Mouse (Mus musculus) limb, embryonic 13.5 days (tissue): Measurements from ENCODE around the gene Zfand3. TPM values are rescaled to one million over a fixed set of nuclear protein-coding genes. Genes with fewer than 3 reads are reported as not detected.
A peak's percentile ranks its signal among the peaks of the same experiment; 100 is the strongest.

Experiments used
- ATAC-seq: fragments of 200-750 bp; cut with Nextera tagmentation; 2 replicates; pipeline ENCODE4 v1.8.0; 2017; ENCODE audit warnings: low read depth, moderate number of reproducible peaks, moderate TSS enrichment; ENCODE audit not compliant: low FRiP score
- H3K27ac ChIP-seq: fragments of 300-500 bp; sonication (generic); 2 replicates; pipeline ENCODE4 v1.5.1; 2015; ENCODE audit warnings: inconsistent platforms, mild to moderate bottlenecking, moderate library complexity
- H3K27me3 ChIP-seq: fragments of 300-500 bp; sonication (generic); 2 replicates; pipeline ENCODE4 v1.6.1; 2015; ENCODE audit warnings: mild to moderate bottlenecking, inconsistent platforms
- H3K36me3 ChIP-seq: fragments of 300-500 bp; sonication (generic); 2 replicates; pipeline ENCODE4 v1.6.1; 2015; ENCODE audit warnings: inconsistent platforms, mild to moderate bottlenecking, moderate library complexity
- H3K4me1 ChIP-seq: fragments of 300-500 bp; sonication (generic); 2 replicates; pipeline ENCODE4 v1.6.1; 2015; ENCODE audit warnings: inconsistent platforms
- H3K4me2 ChIP-seq: fragments of 300-500 bp; sonication (generic); replicated peaks from 2 replicates; pipeline ENCODE4 v1.6.1; 2015; ENCODE audit warnings: inconsistent platforms, mild to moderate bottlenecking, moderate library complexity
- H3K4me3 ChIP-seq: fragments of 300-500 bp; sonication (generic); 2 replicates; pipeline ENCODE4 v1.5.1; 2015; ENCODE audit warnings: moderate library complexity, mild to moderate bottlenecking, inconsistent platforms
- H3K9ac ChIP-seq: fragments of 300-500 bp; sonication (generic); 2 replicates; pipeline ENCODE4 v1.6.1; 2015; ENCODE audit warnings: mild to moderate bottlenecking, inconsistent platforms
- H3K9me3 ChIP-seq: fragments of 300-500 bp; sonication (generic); 2 replicates; pipeline ENCODE4 v1.6.1; 2016; ENCODE audit warnings: inconsistent platforms
- WGBS: fragments of 180-500 bp; shearing (Covaris S2); methylation state at CpG from one replicate; pipeline ENCODE4 v1.1.7; 2015; 5-methylcytosine and 5-hydroxymethylcytosine counted together
- polyA plus RNA-seq: library from polyadenylated mRNA; unstranded; fragments of >200 nt; fragmentation: Nextera tagmentation; extraction: Ambion mirVana; gene quantifications from 2 replicates; pipeline ENCODE4 v1.2.1, GENCODE M21; 2015

The Zfand3 gene
- polyA plus RNA-seq, 1 experiment from 2014 or later: 63.0 TPM

DNA sequence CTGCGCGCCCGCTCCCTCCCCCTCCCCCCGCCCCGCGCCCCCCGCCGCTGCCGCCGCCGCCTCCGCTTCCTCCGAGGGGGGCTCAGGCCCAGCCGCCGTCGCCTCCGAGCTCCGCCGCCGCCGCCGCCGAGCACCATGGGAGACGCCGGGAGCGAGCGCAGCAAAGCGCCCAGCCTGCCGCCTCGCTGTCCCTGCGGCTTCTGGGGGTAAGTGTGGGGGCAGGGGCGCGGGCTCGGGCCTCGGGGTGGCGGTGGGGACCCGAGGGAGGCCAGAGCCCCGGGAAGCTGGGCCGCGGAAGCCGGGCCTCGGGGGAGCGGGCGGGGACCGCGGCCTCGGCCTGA is 540 bp downstream of the Zfand3 start:
- peaks cover 43% of the 10 kb centered on the region for H3K4me1 ChIP-seq
- ATAC-seq: no peak; the same call in 1 of the 2 replicates

DNA sequence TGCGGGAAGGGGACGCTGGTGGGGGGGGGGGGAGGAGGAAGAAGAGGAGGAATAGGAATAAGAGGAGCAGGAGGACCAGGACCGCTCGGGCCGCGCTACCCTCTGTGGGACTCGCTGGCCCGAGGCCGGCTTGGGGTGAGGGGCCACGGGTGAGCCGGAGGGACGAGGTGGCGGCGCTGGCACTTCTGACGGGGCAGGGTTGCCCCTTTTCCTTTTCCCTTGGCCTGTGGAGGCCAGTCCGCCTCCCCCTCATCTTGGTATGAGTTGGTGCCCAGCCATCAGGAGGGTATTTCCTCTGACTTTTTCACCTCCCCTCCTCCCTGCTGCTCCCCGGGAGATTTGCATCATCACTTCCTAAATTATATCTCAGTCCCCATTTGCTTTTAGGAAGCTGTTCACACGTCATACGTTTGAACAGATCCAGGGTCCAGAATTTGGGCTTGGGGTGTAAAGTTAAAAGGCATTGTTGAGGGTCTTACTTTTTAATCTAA is 963 bp downstream of the Zfand3 start:
- Histone ChIP-seq H3K27ac (peak overlapping the region; percentile 99), H3K4me1 (peaks cover 46% of the 10 kb centered on the region), H3K4me3 (peak overlapping the region; percentile 90), H3K36me3 (peaks cover 4% of the 10 kb centered on the region; the same call in 1 of the 2 replicates), H3K9me3 (no peaks in the 10 kb centered on the region), H3K27me3 (no peaks in the 10 kb centered on the region), H3K4me2 (peak overlapping the region; percentile 79), H3K9ac (peak overlapping the region; percentile 96)
- ATAC-seq: peak; percentile 34; the same call in 1 of the 2 replicates
- WGBS: 0% methylated on average over 13 of the region's 19 CpGs

More for the DNA sequence above, 540 bp downstream of the Zfand3 start:
- Histone ChIP-seq H3K36me3 (peaks cover 4% of the 10 kb centered on the region; the same call in 1 of the 2 replicates), H3K9ac (peak overlapping the region; percentile 96), H3K27ac (peak overlapping the region; percentile 99), H3K4me2 (peak overlapping the region; percentile 79), H3K27me3 (no peaks in the 10 kb centered on the region), H3K4me3 (peak overlapping the region; percentile 90), H3K9me3 (no peaks in the 10 kb centered on the region)
- WGBS: 2% methylated on average over 20 of the region's 47 CpGs

DNA sequence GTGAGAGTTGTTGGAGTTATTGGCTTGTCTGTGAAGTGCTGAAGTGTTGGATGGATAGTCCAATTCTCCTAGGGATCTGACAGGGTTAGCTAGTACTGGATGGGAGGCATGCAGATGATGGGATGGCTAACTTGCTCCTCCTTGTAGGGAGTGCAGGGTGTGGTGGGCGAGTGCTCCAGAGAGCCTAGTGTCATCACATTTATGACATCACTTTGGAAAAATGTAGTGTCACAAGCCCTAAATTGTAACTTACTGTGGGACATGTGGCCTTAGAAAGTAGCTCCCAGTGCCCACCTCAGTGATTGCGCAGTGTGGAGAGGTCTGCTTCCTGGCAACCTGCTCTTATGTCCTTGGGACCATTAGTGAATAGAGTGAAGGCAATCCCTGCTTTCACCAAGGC is 2.3 kb downstream of the Zfand3 start:
- Histone ChIP-seq H3K4me2 (peak overlapping the region; percentile 79), H3K9ac (peak overlapping the region; percentile 26; the same call in 1 of the 2 replicates), H3K4me3 (peak overlapping the region; percentile 18), H3K36me3 (peaks cover 4% of the 10 kb centered on the region; the same call in 1 of the 2 replicates), H3K27me3 (no peaks in the 10 kb centered on the region), H3K4me1 (peaks cover 46% of the 10 kb centered on the region), H3K9me3 (no peaks in the 10 kb centered on the region), H3K27ac (no peak overlapping the region)
- no peak for ATAC-seq
- 82% methylated on average over 2 of the region's 2 CpGs for WGBS

DNA sequence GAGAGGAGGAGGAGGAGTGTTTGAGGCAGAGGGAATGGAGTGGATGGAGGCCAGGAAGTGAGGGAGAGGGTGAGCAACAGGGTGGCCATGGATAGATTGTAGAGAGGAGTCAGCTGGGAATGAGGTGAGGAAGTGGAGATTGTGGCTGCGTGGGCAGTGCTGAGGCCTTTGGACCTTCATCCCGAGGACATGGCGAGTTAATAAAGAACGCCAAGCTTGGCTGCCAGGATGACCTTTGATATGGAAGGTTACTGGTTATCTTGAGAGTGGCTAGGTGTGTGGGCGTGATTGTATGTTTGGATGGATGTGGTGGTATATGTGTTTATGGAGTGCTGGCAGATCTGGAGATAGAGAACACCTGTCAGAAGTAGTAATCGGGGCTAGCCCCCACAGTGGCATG is 3.4 kb downstream of the Zfand3 start:
- Histone ChIP-seq H3K4me2 (peak overlapping the region; percentile 79), H3K27me3 (no peaks in the 10 kb centered on the region), H3K27ac (no peak overlapping the region), H3K36me3 (peaks cover 9% of the 10 kb centered on the region; the same call in 1 of the 2 replicates), H3K4me1 (peaks cover 46% of the 10 kb centered on the region), H3K9me3 (no peaks in the 10 kb centered on the region), H3K9ac (no peak overlapping the region), H3K4me3 (peak overlapping the region; percentile 2; the same call in 1 of the 2 replicates)
- no peak for ATAC-seq
- WGBS: 87% methylated on average over 6 of the region's 6 CpGs

DNA sequence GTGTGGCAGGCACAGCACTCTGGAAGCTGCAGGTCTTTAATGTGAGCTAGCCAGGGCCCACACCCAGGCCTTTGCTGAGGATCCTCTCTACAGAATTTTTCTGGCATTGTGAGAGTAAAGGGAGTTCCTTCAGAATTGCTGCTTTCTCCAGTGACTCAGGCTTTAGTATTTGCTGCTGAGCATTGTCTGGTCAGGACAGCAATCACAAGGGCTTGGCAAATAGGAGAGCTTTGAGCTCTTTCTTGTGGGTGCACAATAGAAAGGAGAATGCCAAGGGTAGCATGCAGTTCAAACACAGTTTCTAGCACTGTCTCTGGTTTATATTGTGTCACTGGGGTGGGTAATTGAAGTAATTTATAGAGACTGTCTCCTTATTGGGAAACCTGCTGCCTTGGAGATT is 3.9 kb downstream of the Zfand3 start:
- no peak overlapping the region for H3K9ac ChIP-seq

DNA sequence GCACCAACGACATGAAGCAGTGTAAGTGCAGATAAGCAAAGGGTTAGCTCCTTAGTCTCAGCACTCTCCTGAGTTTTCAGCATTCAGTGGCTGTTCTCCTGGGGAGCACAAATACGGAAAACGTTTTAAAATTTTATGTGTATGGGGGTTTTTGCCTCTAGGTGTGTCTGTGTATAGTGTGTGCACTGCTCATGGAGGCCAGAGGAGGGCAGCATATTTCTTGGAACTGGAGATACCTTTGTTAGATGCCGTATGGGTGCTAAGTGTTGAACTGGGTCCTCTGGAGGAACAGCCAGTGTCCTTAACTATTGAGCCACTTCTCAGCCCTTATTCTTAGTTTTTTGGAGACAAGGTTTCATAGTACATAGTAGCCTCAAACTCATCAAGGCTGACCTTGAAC is 10.1 kb downstream of the Zfand3 start:
- Histone ChIP-seq H3K4me1 (peaks cover 21% of the 10 kb centered on the region), H3K27ac (no peak overlapping the region), H3K9me3 (no peaks in the 10 kb centered on the region; the same call in 1 of the 2 replicates), H3K36me3 (peaks cover 11% of the 10 kb centered on the region; the same call in 1 of the 2 replicates), H3K9ac (no peak overlapping the region), H3K27me3 (no peaks in the 10 kb centered on the region), H3K4me2 (no peak overlapping the region), H3K4me3 (no peak overlapping the region)
- 95% methylated on average over 4 of the region's 4 CpGs for WGBS
- no peak for ATAC-seq

More for the DNA sequence above, 3.9 kb downstream of the Zfand3 start:
- H3K4me3 ChIP-seq: no peak overlapping the region
- no peak overlapping the region for H3K27ac ChIP-seq
- peaks cover 9% of the 10 kb centered on the region; the same call in 1 of the 2 replicates for H3K36me3 ChIP-seq
- H3K4me2 ChIP-seq: no peak overlapping the region; the same call in 1 of the 2 replicates
- peaks cover 43% of the 10 kb centered on the region for H3K4me1 ChIP-seq
- no peaks in the 10 kb centered on the region for H3K9me3 ChIP-seq
- ATAC-seq: no peak
- H3K27me3 ChIP-seq: no peaks in the 10 kb centered on the region

DNA sequence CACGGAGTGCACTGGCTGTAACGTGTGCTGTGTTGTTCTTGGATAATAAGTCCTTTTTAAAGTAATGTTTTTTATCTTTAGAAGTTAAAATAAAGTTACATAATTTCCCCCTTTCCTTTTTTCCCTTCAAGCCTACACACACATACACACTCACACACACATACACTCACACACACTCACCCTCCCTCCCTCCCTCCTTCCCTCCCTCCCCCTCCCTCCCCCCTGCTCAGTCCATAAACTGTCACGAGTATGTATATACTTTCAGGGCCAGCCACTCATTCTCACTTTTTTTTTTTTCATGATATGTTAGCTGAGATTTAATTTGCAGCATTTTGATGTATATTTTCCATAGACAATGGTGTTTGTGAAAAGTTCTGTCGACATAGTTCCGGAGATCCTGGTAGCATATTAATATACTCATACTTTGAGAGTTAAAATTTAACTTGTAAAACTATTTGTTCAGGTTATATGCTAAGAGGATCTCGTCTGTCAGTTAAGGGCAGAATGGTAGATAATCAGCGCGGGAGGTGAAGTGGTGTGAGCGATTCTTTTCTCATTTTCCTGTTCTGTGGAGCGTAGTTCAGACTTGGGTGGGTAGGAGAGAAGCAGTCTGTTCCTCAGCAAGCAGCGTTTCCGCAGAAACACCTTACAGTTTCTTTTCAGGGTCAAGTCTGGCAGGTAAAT is 14.5 kb downstream of the Zfand3 start:
- Histone ChIP-seq H3K27ac (no peak overlapping the region), H3K36me3 (peaks cover under 1% of the 10 kb centered on the region; the same call in 1 of the 2 replicates), H3K4me1 (peaks cover 37% of the 10 kb centered on the region), H3K9me3 (no peaks in the 10 kb centered on the region), H3K9ac (no peak overlapping the region), H3K27me3 (no peaks in the 10 kb centered on the region), H3K4me2 (no peak overlapping the region), H3K4me3 (no peak overlapping the region)
- 83% methylated on average over 12 of the region's 12 CpGs for WGBS
- no peak for ATAC-seq

DNA sequence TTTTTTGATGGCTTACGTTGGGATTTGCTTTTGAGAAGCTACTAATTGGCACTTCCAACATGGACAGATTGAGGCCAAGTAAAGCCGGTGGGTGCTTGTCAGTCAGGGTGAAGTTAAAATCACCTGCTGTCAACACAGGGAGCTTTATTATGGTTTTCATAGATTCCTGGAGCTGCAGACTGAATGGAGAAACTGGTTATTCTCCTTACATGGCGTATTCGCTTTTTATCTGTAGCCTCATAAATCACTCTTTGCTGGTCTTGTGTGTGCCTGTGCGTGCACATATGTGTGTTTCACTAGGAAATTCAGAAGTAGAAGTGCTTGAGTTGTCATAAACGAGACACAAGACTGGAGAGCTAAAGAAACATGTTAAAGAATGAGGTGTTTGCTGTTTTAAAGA is 15.4 kb downstream of the Zfand3 start:
- Histone ChIP-seq H3K27me3 (no peaks in the 10 kb centered on the region), H3K9me3 (no peaks in the 10 kb centered on the region), H3K27ac (no peak overlapping the region), H3K36me3 (no peaks in the 10 kb centered on the region), H3K4me2 (no peak overlapping the region), H3K4me3 (no peak overlapping the region), H3K9ac (no peak overlapping the region), H3K4me1 (peaks cover 37% of the 10 kb centered on the region)
- no peak for ATAC-seq
- WGBS: 79% methylated on average over 6 of the region's 6 CpGs

DNA sequence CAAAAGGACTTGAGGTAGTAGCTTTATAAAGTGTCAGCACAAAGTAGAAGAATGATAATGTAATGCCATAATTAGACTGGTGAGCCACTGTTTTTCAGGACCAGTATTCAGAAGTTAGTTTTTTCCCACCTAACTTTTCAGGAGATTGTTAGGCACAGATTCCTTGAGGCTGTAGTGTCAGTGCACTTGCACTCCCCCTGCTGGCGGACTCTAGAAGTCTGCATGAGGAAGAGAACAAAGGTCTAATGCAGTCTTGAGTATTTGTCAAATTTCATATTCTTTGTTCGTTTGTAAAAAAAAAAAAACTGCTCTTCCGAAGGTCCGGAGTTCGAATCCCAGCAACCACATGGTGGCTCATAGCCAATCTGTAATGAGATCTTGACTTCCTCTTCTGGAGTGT is 20.1 kb downstream of the Zfand3 start:
- H3K4me3 ChIP-seq: no peak overlapping the region
- peaks cover 62% of the 10 kb centered on the region for H3K4me1 ChIP-seq
- WGBS: 65% methylated on average over 5 of the region's 5 CpGs
- H3K27me3 ChIP-seq: no peaks in the 10 kb centered on the region
- H3K9ac ChIP-seq: no peak overlapping the region
- no peak overlapping the region for H3K27ac ChIP-seq
- H3K9me3 ChIP-seq: no peaks in the 10 kb centered on the region
- H3K4me2 ChIP-seq: no peak overlapping the region
- no peak; the same call in 1 of the 2 replicates for ATAC-seq
- H3K36me3 ChIP-seq: no peaks in the 10 kb centered on the region

DNA sequence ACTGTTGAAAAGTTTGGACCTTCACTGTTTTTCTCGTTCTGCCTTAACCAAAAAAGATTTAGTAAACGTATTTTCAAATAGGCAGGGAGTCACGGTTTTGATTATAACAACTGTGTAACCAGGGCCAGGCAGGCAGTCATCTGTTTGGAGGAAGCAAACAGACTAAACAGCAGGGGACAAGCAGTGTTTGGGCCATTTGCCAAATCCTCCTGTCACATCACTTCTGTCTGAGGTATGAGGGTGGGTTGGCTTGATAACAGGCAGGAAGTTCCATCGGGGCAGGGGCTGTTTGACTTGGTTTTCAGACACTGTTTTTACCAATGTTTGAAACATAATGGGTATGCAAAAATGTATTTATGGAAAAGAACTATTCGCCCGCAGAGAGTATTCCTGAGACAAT is 22.1 kb downstream of the Zfand3 start:
- no peaks in the 10 kb centered on the region for H3K9me3 ChIP-seq
- H3K9ac ChIP-seq: no peak overlapping the region
- H3K4me1 ChIP-seq: peaks cover 68% of the 10 kb centered on the region
- no peak for ATAC-seq
- WGBS: 32% methylated on average over 6 of the region's 6 CpGs
- H3K4me3 ChIP-seq: no peak overlapping the region
- H3K36me3 ChIP-seq: no peaks in the 10 kb centered on the region
- H3K27me3 ChIP-seq: no peaks in the 10 kb centered on the region
- H3K4me2 ChIP-seq: no peak overlapping the region
- no peak overlapping the region for H3K27ac ChIP-seq

DNA sequence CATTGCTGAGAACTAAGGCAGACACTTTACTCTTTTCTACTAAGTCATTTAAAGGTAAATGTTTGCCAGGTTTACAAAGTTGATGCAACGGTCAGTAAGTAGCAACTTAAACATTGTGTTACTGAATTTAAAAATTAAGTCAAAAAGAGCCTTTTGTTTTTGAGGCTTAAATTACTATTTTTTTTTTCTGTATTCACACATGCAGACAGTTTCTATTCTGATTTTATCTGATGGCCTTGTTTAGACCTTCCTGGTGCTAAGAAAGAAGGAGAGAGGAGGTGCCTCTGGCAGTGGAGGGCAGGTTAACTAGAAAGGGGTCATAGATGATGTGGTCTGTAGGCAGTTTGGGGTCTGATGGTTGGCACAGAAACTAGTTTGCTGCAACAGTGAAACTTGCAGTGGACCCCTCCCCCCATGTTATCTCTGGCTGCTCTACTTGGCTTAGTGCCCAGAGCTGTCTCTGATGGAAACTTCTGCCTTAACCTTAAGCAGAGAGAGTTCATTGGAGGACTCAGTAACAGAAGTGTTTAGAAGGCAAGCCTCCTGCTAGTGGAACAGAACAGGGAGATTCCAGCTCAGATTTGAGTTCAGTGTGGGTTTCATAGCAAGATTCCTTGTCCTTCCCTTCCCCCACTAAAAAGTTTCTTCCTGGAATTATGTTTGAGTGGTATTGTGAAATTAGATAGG is 23.0 kb downstream of the Zfand3 start:
- H3K36me3 ChIP-seq: no peaks in the 10 kb centered on the region
- whole genome bisulfite sequencing: 55% methylated on average over 1 of the region's 1 CpGs
- no peak overlapping the region for H3K4me2 ChIP-seq
- peaks cover 68% of the 10 kb centered on the region for H3K4me1 ChIP-seq
- no peaks in the 10 kb centered on the region for H3K27me3 ChIP-seq
- H3K4me3 ChIP-seq: no peak overlapping the region
- ATAC-seq: no peak; the same call in 1 of the 2 replicates
- H3K9me3 ChIP-seq: no peaks in the 10 kb centered on the region
- 0 out of 2 replicates have a peak overlapping the region, but pooled peaks have one; percentile 4 for H3K27ac ChIP-seq
- H3K9ac ChIP-seq: no peak overlapping the region

DNA sequence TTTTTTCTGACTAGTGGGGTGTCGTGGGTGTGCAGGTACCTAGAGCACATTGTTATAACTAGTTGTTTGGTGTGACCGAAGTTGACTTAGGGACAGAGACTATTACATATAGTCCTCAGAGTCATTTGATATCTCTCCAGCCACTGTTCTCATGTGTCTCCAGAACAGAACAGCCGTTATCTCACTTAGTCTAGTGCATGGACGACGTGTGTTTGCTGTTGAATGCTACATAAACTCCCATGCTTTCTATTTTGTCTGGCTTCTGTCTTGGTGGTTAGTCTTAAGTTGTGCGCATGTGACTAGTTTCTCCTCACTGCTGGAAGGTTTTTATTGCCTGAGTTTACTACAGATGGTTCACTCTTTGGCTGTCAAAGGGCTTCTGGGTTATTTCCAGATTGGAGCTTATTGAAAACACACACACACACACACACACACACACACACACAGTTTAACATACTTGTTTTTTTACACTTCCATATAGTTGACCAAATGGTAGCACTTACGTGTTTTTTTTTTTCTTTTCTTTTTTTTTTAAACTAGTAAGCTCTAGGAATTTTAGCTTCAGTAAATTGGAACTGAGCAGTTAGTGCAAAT is 25.2 kb downstream of the Zfand3 start:
- Histone ChIP-seq H3K27ac (no peak overlapping the region), H3K36me3 (no peaks in the 10 kb centered on the region), H3K4me3 (no peak overlapping the region), H3K27me3 (no peaks in the 10 kb centered on the region), H3K9me3 (no peaks in the 10 kb centered on the region), H3K9ac (no peak overlapping the region), H3K4me2 (no peak overlapping the region), H3K4me1 (peaks cover 72% of the 10 kb centered on the region)
- WGBS: 39% methylated on average over 7 of the region's 7 CpGs
- ATAC-seq: no peak
